Mouse (Mus musculus) heart, embryonic 10.5 days (tissue): Measurements from ENCODE around the gene Rhog. TPM values are rescaled to one million over a fixed set of nuclear protein-coding genes. Genes with fewer than 3 reads are reported as not detected.

Experiments
- DNase-seq: peaks from one replicate; pipeline ENCODE4 v3.0.0-alpha.2; 2017; ENCODE audit warnings: low spot score
- H3K27ac ChIP-seq: fragments of 300-500 bp; sonication (generic); 2 replicates; pipeline ENCODE4 v1.5.1; 2016; ENCODE audit warnings: mild to moderate bottlenecking
- H3K27me3 ChIP-seq: fragments of 300-500 bp; sonication (generic); 2 replicates; pipeline ENCODE4 v1.6.1; 2016; ENCODE audit warnings: mild to moderate bottlenecking; ENCODE audit not compliant: poor library complexity, insufficient read depth, severe bottlenecking
- H3K36me3 ChIP-seq: fragments of 300-500 bp; sonication (generic); 2 replicates; pipeline ENCODE4 v1.6.1; 2016; ENCODE audit warnings: mild to moderate bottlenecking, moderate library complexity
- H3K4me1 ChIP-seq: fragments of 300-500 bp; sonication (generic); 2 replicates; pipeline ENCODE4 v1.6.1; 2016; ENCODE audit warnings: mild to moderate bottlenecking
- H3K4me3 ChIP-seq: fragments of 300-500 bp; sonication (generic); 2 replicates; pipeline ENCODE4 v1.5.1; 2016; ENCODE audit warnings: mild to moderate bottlenecking, moderate library complexity
- H3K9me3 ChIP-seq: fragments of 300-500 bp; sonication (generic); 2 replicates; pipeline ENCODE4 v1.6.1; 2016; ENCODE audit warnings: mild to moderate bottlenecking, moderate library complexity
- WGBS: fragments of 180-500 bp; shearing (Covaris S2); methylation state at CpG from one replicate; pipeline ENCODE4 v1.1.7; 2016; 5-methylcytosine and 5-hydroxymethylcytosine counted together
- polyA plus RNA-seq: library from polyadenylated mRNA; unstranded; fragments of >200 nt; fragmentation: Nextera tagmentation; extraction: Ambion mirVana; gene quantifications from 2 replicates; pipeline ENCODE4 v1.2.1, GENCODE M21; 2016

The Rhog gene
- polyA plus RNA-seq, 1 experiment from 2014 or later = 48.9 TPM

GRCm38 (mm10) chr7:102228049-102228670 lies 27.7 kb downstream of the Rhog start:
- Histone ChIP-seq H3K9me3 (no peaks in the 10 kb centered on the region), H3K27ac (no peak overlapping the region), H3K27me3 (no peaks in the 10 kb centered on the region), H3K36me3 (peaks cover 25% of the 10 kb centered on the region), H3K4me1 (no peaks in the 10 kb centered on the region; the same call in 1 of the 2 replicates), H3K4me3 (no peak overlapping the region)
- WGBS = 84% methylated on average over 4 of the region's 4 CpGs
- peak; percentile 52 for DNase-seq

GRCm38 (mm10) chr7:102226051-102226450 lies 29.8 kb downstream of the Rhog start:
- no peak overlapping the region for H3K27ac ChIP-seq
- no peaks in the 10 kb centered on the region for H3K27me3 ChIP-seq
- peaks cover 21% of the 10 kb centered on the region for H3K36me3 ChIP-seq
- no peak overlapping the region for H3K4me3 ChIP-seq
- WGBS = 87% methylated on average over 6 of the region's 6 CpGs
- H3K9me3 ChIP-seq = no peaks in the 10 kb centered on the region
- peak; percentile 62 for DNase-seq
- peaks cover 3% of the 10 kb centered on the region; the same call in 1 of the 2 replicates for H3K4me1 ChIP-seq

GRCm38 (mm10) chr7:102223883-102224738 lies 31.7 kb downstream of the Rhog start:
- peak; percentile 36 for DNase-seq
- no peaks in the 10 kb centered on the region for H3K9me3 ChIP-seq
- no peak overlapping the region for H3K27ac ChIP-seq
- peaks cover 3% of the 10 kb centered on the region; the same call in 1 of the 2 replicates for H3K4me1 ChIP-seq
- H3K27me3 ChIP-seq = no peaks in the 10 kb centered on the region
- H3K4me3 ChIP-seq = no peak overlapping the region
- 83% methylated on average over 5 of the region's 5 CpGs for WGBS
- H3K36me3 ChIP-seq = peaks cover 11% of the 10 kb centered on the region

- H3K36me3 ChIP-seq = 0 out of 2 replicates have a peak, but pooled peaks cover 3% of the 10 kb centered on the region
- H3K4me1 ChIP-seq = peaks cover 3% of the 10 kb centered on the region; the same call in 1 of the 2 replicates
- H3K27ac ChIP-seq = peak overlapping the region; percentile 86
- H3K9me3 ChIP-seq = no peaks in the 10 kb centered on the region
- 2% methylated on average over 31 of the region's 31 CpGs for WGBS
- peak; percentile 86 for DNase-seq
- no peaks in the 10 kb centered on the region for H3K27me3 ChIP-seq
- H3K4me3 ChIP-seq = peak overlapping the region; percentile 76
Measured at GRCm38 (mm10) chr7:102222830-102223556, 32.9 kb downstream of the Rhog start.

GRCm38 (mm10) chr7:102222336-102222735 lies 33.5 kb downstream of the Rhog start:
- peak; percentile 76 for DNase-seq
- Histone ChIP-seq H3K27me3 (no peaks in the 10 kb centered on the region), H3K4me1 (peaks cover 3% of the 10 kb centered on the region; the same call in 1 of the 2 replicates), H3K4me3 (peak overlapping the region; percentile 76), H3K36me3 (0 out of 2 replicates have a peak, but pooled peaks cover 2% of the 10 kb centered on the region), H3K9me3 (no peaks in the 10 kb centered on the region), H3K27ac (peak overlapping the region; percentile 86; the same call in 1 of the 2 replicates)
- WGBS = under 1% methylated on average over 10 of the region's 13 CpGs

GRCm38 (mm10) chr7:102221899-102222298 lies 34.0 kb downstream of the Rhog start:
- DNase-seq = no peak
- Histone ChIP-seq H3K27me3 (no peaks in the 10 kb centered on the region), H3K27ac (no peak overlapping the region), H3K36me3 (0 out of 2 replicates have a peak, but pooled peaks cover 2% of the 10 kb centered on the region), H3K4me1 (peaks cover 3% of the 10 kb centered on the region; the same call in 1 of the 2 replicates), H3K9me3 (no peaks in the 10 kb centered on the region), H3K4me3 (peak overlapping the region; percentile 76)
- 48% methylated on average over 1 of the region's 1 CpGs for WGBS

- peak overlapping the region; percentile 79 for H3K4me3 ChIP-seq
- WGBS = 66% methylated on average over 3 of the region's 3 CpGs
- no peaks in the 10 kb centered on the region for H3K36me3 ChIP-seq
- no peaks in the 10 kb centered on the region for H3K27me3 ChIP-seq
- H3K27ac ChIP-seq = peak overlapping the region; percentile 98
- H3K9me3 ChIP-seq = no peaks in the 10 kb centered on the region
- H3K4me1 ChIP-seq = peaks cover 8% of the 10 kb centered on the region
- no peak for DNase-seq
Measured at GRCm38 (mm10) chr7:102211071-102211470, 44.8 kb downstream of the Rhog start.

- Histone ChIP-seq H3K27ac (peak within 1 kb of the TSS; percentile 98), H3K4me1 (peaks cover 14% of the 10 kb centered on the region), H3K4me3 (peak within 1 kb of the TSS; percentile 79), H3K27me3 (no peaks in the 10 kb centered on the region), H3K36me3 (no peaks in the 10 kb centered on the region), H3K9me3 (no peaks in the 10 kb centered on the region)
- under 1% methylated on average over 82 of the region's 87 CpGs for WGBS
- peak; percentile 100 for DNase-seq
Measured at GRCm38 (mm10) chr7:102209756-102210721, 45.8 kb downstream of the Rhog start, which contains the start of the genes Nup98 and Pgap2. Gene Nup98 (minus strand): TSS chr7:102210176. Gene Pgap2 (plus strand): TSS chr7:102210208.

GRCm38 (mm10) chr7:102208806-102209363 lies 47.0 kb downstream of the Rhog start:
- Histone ChIP-seq H3K36me3 (peaks cover 7% of the 10 kb centered on the region; the same call in 1 of the 2 replicates), H3K9me3 (no peaks in the 10 kb centered on the region), H3K27ac (peak overlapping the region; percentile 98), H3K4me1 (peaks cover 14% of the 10 kb centered on the region), H3K27me3 (no peaks in the 10 kb centered on the region), H3K4me3 (peak overlapping the region; percentile 79)
- 42% methylated on average over 4 of the region's 4 CpGs for WGBS
- DNase-seq = no peak

- DNase-seq = no peak
- H3K27ac ChIP-seq = no peak overlapping the region
- peaks cover 8% of the 10 kb centered on the region; the same call in 1 of the 2 replicates for H3K36me3 ChIP-seq
- no peaks in the 10 kb centered on the region for H3K9me3 ChIP-seq
- no peak overlapping the region for H3K4me3 ChIP-seq
- H3K27me3 ChIP-seq = no peaks in the 10 kb centered on the region
- 50% methylated on average over 1 of the region's 1 CpGs for WGBS
- H3K4me1 ChIP-seq = peaks cover 14% of the 10 kb centered on the region
Measured at GRCm38 (mm10) chr7:102205646-102206045, 50.2 kb downstream of the Rhog start.

- Histone ChIP-seq H3K27me3 (no peaks in the 10 kb centered on the region), H3K4me3 (no peak overlapping the region), H3K27ac (no peak overlapping the region), H3K9me3 (no peaks in the 10 kb centered on the region), H3K36me3 (peaks cover 8% of the 10 kb centered on the region; the same call in 1 of the 2 replicates), H3K4me1 (peaks cover 14% of the 10 kb centered on the region)
- no peak for DNase-seq
- 79% methylated on average over 3 of the region's 3 CpGs for WGBS
Measured at GRCm38 (mm10) chr7:102204296-102204857, 51.5 kb downstream of the Rhog start.
